Mouse (Mus musculus) hindbrain, embryonic 12.5 days (tissue): ENCODE data around the gene Retreg1. TPM values are rescaled to one million over a fixed set of nuclear protein-coding genes. Genes with fewer than 3 reads are reported as not detected.

ENCODE experiments used
- ATAC-seq: fragments of 200-750 bp; cut with Nextera tagmentation; 2 replicates; pipeline ENCODE4 v1.8.0; 2017; ENCODE audit warnings: moderate TSS enrichment; ENCODE audit not compliant: low FRiP score
- H3K27ac ChIP-seq: fragments of 300-500 bp; sonication (generic); 2 replicates; pipeline ENCODE4 v1.5.1; 2016; ENCODE audit warnings: mild to moderate bottlenecking
- H3K27me3 ChIP-seq: fragments of 300-500 bp; sonication (generic); 2 replicates; pipeline ENCODE4 v1.6.1; 2016; ENCODE audit warnings: mild to moderate bottlenecking
- H3K36me3 ChIP-seq: fragments of 300-500 bp; sonication (generic); 2 replicates; pipeline ENCODE4 v1.6.1; 2016; ENCODE audit warnings: mild to moderate bottlenecking
- H3K4me1 ChIP-seq: fragments of 300-500 bp; sonication (generic); 2 replicates; pipeline ENCODE4 v1.6.1; 2016
- H3K4me2 ChIP-seq: fragments of 300-500 bp; sonication (generic); replicated peaks from 2 replicates; pipeline ENCODE4 v1.6.1; 2016; ENCODE audit warnings: mild to moderate bottlenecking
- H3K4me3 ChIP-seq: fragments of 300-500 bp; sonication (generic); 2 replicates; pipeline ENCODE4 v1.5.1; 2016; ENCODE audit warnings: mild to moderate bottlenecking
- H3K9ac ChIP-seq: fragments of 300-500 bp; sonication (generic); 2 replicates; pipeline ENCODE4 v1.6.1; 2016; ENCODE audit warnings: mild to moderate bottlenecking, moderate library complexity
- H3K9me3 ChIP-seq: fragments of 300-500 bp; sonication (generic); replicated peaks from 2 replicates; pipeline ENCODE4 v1.6.1; 2016; ENCODE audit warnings: mild to moderate bottlenecking
- WGBS: fragments of 180-500 bp; shearing (Covaris S2); methylation state at CpG from one replicate; pipeline ENCODE4 v1.1.7; 2016; 5-methylcytosine and 5-hydroxymethylcytosine counted together
- polyA plus RNA-seq: library from polyadenylated mRNA; unstranded; fragments of >200 nt; fragmentation: Nextera tagmentation; extraction: Ambion mirVana; gene quantifications from 2 replicates; pipeline ENCODE4 v1.2.1, GENCODE M21; 2016

Gene Retreg1
- 4.5 and 4.7 TPM in 2 replicates for polyA plus RNA-seq

DNA sequence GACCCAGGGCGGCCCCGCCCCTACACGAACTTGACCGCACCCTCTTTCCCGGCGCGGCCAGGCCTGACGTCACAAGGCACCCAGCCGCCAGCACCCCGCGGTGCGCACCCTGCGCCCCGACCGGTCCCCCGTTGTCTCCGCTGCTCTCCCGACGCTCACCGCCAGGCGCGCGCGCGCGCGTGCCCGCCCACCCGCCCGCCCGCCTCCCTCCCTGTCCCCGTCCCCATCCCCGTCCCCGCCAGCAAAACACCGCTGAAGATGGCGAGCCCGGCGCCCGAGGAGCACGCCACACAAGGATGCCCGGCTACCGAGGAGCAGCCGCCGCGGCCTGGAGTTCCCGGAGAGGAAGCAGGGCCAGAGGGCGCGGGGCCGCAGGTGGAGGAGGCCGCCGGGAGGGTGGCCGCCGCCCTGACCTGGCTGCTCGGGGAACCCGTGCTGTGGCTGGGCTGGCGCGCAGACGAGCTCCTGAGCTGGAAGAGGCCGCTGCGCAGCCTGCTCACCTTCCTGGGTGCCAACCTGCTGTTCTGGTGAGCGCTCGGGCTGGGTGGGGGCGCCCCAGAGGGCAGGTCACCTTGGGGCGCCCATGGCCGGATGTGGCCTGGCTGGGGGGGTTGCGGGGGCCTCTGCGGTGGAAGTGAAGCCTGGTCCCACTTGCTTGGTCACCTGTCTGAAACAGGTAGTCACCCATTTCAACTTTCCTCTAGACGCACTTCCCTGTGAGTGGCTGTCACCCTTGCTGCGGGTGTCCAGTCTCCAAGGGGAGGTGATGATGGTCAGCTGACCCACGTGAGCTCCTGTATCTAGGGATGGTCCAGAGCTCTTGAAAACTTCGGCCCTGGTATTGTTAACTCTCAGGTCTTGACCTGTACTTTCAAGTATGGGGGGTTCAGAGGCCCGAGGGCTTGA lies at the start of gene Retreg1:
Gene Retreg1 (plus strand): TSS at position 95 of the 906 bp plus-strand sequence.
- Histone ChIP-seq H3K36me3 (no peaks in the 10 kb centered on the region), H3K4me2 (peak within 1 kb of the TSS; percentile 98), H3K27me3 (peaks cover 24% of the 10 kb centered on the region), H3K27ac (peak within 1 kb of the TSS; percentile 23), H3K4me3 (peak within 1 kb of the TSS; percentile 78), H3K4me1 (peaks cover 10% of the 10 kb centered on the region), H3K9me3 (no peaks in the 10 kb centered on the region; the same call in 1 of the 2 replicates), H3K9ac (peak within 1 kb of the TSS; percentile 83)
- WGBS: 1% methylated on average over 48 of the region's 72 CpGs
- peak; percentile 89 for ATAC-seq

DNA sequence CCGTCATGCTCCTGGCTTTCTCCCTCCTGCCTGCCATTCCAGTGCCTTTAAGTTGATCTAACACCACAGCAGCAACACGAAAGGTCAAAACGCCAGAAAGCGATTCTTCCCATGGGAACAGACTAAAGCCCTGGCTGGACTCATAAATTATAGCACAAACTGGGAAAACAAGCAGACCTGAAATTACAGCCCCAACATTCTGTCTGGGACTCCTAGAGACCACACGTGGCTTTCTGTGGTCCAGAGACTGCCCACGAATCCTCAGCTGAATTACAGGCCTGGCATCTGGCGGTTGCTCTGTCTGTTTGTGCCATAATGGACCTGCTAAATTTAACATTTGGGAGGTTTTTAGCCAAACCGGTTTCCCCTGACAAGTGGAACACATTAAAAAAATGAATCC lies 48.9 kb upstream of the Retreg1 start:
- Histone ChIP-seq H3K9ac (no peak overlapping the region), H3K4me1 (peaks cover 4% of the 10 kb centered on the region; the same call in 1 of the 2 replicates), H3K4me3 (no peak overlapping the region), H3K4me2 (no peak overlapping the region), H3K36me3 (peaks cover 50% of the 10 kb centered on the region), H3K27ac (no peak overlapping the region), H3K9me3 (no peaks in the 10 kb centered on the region), H3K27me3 (no peaks in the 10 kb centered on the region)
- 80% methylated on average over 8 of the region's 8 CpGs for WGBS
- ATAC-seq: no peak

GRCm38 (mm10) chr15:25795496-25795895 lies 47.5 kb upstream of the Retreg1 start:
- Histone ChIP-seq H3K27me3 (no peaks in the 10 kb centered on the region), H3K9ac (no peak overlapping the region), H3K36me3 (peaks cover 53% of the 10 kb centered on the region), H3K9me3 (no peaks in the 10 kb centered on the region), H3K4me1 (no peaks in the 10 kb centered on the region; the same call in 1 of the 2 replicates), H3K27ac (no peak overlapping the region), H3K4me2 (no peak overlapping the region), H3K4me3 (no peak overlapping the region)
- WGBS: 96% methylated on average over 9 of the region's 9 CpGs
- no peak for ATAC-seq

GRCm38 (mm10) chr15:25796353-25796752 lies 46.6 kb upstream of the Retreg1 start:
- peaks cover 61% of the 10 kb centered on the region for H3K36me3 ChIP-seq

GRCm38 (mm10) chr15:25797179-25797578 lies 45.8 kb upstream of the Retreg1 start:
- no peak overlapping the region for H3K4me2 ChIP-seq
- ATAC-seq: no peak
- H3K36me3 ChIP-seq: peaks cover 64% of the 10 kb centered on the region
- H3K9ac ChIP-seq: no peak overlapping the region
- no peak overlapping the region for H3K4me3 ChIP-seq
- 90% methylated on average over 8 of the region's 8 CpGs for WGBS
- H3K4me1 ChIP-seq: no peaks in the 10 kb centered on the region; the same call in 1 of the 2 replicates
- no peaks in the 10 kb centered on the region for H3K9me3 ChIP-seq
- no peaks in the 10 kb centered on the region for H3K27me3 ChIP-seq
- no peak overlapping the region for H3K27ac ChIP-seq

More at GRCm38 (mm10) chr15:25796353-25796752, 46.6 kb upstream of the Retreg1 start:
- no peak overlapping the region for H3K9ac ChIP-seq
- no peak overlapping the region for H3K27ac ChIP-seq
- H3K27me3 ChIP-seq: no peaks in the 10 kb centered on the region
- no peaks in the 10 kb centered on the region; the same call in 1 of the 2 replicates for H3K4me1 ChIP-seq
- WGBS: 62% methylated on average over 3 of the region's 3 CpGs
- no peak overlapping the region for H3K4me3 ChIP-seq
- H3K4me2 ChIP-seq: no peak overlapping the region
- no peaks in the 10 kb centered on the region for H3K9me3 ChIP-seq
- no peak for ATAC-seq

DNA sequence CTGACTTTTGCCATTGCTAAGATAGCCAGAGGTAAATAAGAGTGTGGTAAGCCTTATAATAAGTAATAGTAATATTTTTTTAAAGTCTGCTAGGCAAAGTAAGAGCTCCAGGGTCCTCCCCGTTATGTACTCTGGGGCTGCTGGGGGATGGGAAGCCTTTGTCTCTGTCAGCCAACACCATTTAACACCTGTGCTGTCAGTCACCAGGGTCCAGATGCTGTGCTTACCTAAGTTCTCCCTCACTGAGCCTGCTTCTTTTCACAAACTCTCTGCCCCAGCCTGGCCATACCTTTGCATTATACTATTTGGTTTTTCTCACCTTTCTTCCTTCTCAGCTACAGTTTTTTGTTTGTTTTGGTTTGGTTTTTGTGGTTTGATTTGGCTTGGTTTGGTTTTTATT lies 45.1 kb upstream of the Retreg1 start:
- H3K9me3 ChIP-seq: no peaks in the 10 kb centered on the region
- H3K27me3 ChIP-seq: no peaks in the 10 kb centered on the region
- ATAC-seq: no peak
- WGBS: 94% methylated on average over 1 of the region's 1 CpGs
- no peak overlapping the region for H3K27ac ChIP-seq
- no peak overlapping the region for H3K4me3 ChIP-seq
- H3K9ac ChIP-seq: no peak overlapping the region
- peaks cover 65% of the 10 kb centered on the region for H3K36me3 ChIP-seq
- no peak overlapping the region for H3K4me2 ChIP-seq
- no peaks in the 10 kb centered on the region; the same call in 1 of the 2 replicates for H3K4me1 ChIP-seq

DNA sequence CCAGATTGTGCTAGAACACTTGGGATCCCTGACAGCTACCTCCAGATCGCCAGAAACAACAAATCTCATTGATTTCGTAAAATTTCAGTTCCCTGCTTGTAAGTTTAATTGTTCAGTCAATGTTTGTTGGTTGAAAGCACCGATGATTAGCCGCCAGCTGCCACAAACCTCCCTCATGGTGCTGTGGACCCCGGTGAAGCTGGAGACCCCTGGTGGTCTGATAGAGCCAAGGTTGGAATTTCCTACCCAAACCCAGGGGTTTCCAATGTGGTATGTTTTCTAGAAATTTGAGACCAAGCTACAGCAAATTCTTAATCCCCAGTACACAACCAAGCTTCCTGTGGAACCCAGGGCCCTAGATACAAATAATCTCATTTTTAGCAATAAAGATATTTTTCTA lies 41.3 kb upstream of the Retreg1 start:
- Histone ChIP-seq H3K9me3 (no peaks in the 10 kb centered on the region), H3K27me3 (no peaks in the 10 kb centered on the region), H3K36me3 (peaks cover 75% of the 10 kb centered on the region), H3K4me2 (no peak overlapping the region), H3K4me3 (no peak overlapping the region), H3K9ac (no peak overlapping the region), H3K4me1 (no peaks in the 10 kb centered on the region), H3K27ac (no peak overlapping the region)
- no peak for ATAC-seq
- WGBS: 83% methylated on average over 5 of the region's 5 CpGs

DNA sequence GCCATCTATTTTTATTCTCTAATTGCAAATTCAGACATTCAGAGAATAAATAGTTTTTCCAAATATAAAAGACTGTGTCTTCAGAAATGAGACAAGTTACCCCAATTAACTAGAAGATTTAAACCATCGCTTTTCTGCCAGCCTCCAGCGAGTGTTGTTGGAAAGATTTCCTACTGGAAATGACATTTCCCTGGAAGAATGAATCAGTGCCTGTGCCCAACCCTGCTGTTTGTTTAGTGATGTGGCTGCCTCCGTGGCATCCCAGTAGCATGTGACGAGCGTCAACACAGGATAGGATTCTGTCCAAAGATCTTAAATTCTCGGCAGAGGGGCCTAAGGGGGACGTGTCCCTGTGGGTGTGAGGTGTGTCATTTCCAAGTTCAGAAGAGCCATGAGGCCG lies 40.8 kb upstream of the Retreg1 start:
- Histone ChIP-seq H3K9me3 (no peaks in the 10 kb centered on the region), H3K27me3 (no peaks in the 10 kb centered on the region), H3K4me3 (no peak overlapping the region), H3K4me1 (no peaks in the 10 kb centered on the region), H3K4me2 (no peak overlapping the region), H3K36me3 (peaks cover 78% of the 10 kb centered on the region), H3K27ac (no peak overlapping the region), H3K9ac (no peak overlapping the region)
- WGBS: 90% methylated on average over 8 of the region's 8 CpGs
- no peak for ATAC-seq

DNA sequence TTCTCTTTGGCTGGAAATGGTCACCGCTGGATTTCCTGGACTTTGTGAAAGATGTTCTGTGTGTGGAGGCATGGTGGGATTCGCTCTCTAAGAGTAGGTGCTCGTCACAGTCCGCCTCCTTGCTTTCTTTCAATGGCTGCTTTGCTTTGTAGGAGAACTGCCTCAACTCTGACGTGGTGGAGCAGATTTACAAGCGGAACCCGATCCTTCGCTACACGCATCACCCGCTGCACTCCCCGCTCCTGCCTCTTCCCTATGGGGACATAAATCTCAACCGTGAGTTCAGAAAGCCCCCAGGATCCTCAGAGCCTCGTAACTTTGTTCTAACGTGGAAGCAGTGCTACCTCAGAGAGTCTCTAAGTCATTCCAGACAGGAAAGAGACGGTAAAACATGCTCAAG lies 39.9 kb upstream of the Retreg1 start:
- H3K9me3 ChIP-seq: no peaks in the 10 kb centered on the region
- H3K4me1 ChIP-seq: no peaks in the 10 kb centered on the region
- H3K36me3 ChIP-seq: peaks cover 84% of the 10 kb centered on the region
- H3K4me3 ChIP-seq: no peak overlapping the region
- no peak overlapping the region for H3K9ac ChIP-seq
- H3K27me3 ChIP-seq: no peaks in the 10 kb centered on the region
- no peak overlapping the region for H3K4me2 ChIP-seq
- no peak for ATAC-seq
- 87% methylated on average over 15 of the region's 15 CpGs for WGBS
- H3K27ac ChIP-seq: no peak overlapping the region

DNA sequence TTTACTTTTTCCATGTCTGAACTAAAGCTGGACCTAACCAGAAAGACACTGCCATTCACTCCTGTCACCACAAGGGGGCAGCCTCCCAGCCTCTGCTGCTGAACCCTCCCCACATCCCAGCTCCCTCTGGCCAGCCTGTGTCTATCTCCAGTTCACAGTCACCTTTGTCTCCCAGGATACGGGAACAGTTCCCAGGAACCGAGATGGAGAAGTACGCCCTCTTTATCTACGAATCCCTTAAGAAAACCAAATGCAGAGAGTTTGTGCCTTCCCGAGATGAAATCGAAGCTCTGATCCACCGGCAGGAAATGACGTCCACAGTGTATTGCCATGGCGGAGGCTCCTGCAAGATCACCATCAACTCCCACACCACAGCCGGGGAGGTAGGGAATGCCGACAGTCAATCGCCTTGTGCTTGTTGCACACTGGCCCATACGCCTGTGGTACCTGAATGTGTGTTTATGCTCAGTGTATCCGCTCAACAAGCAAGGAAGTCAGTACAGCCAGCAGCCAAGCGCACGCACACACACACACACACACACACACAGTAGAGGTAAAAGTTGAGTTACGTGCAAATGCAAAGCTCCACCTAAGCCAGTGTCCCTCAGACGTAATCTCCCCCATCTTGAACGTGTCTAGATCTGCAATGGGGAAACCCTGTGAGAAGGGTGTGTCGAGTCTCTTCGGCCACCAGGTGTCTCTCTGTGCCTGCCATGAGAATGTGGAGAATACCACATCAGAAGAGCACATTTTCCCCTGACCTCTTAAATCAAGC lies 37.5 kb upstream of the Retreg1 start:
- no peaks in the 10 kb centered on the region for H3K9me3 ChIP-seq
- H3K4me2 ChIP-seq: no peak overlapping the region
- WGBS: 87% methylated on average over 21 of the region's 21 CpGs
- H3K27me3 ChIP-seq: no peaks in the 10 kb centered on the region
- H3K27ac ChIP-seq: no peak overlapping the region
- no peak overlapping the region for H3K9ac ChIP-seq
- H3K4me1 ChIP-seq: no peaks in the 10 kb centered on the region
- ATAC-seq: peak; percentile 48
- peaks cover 89% of the 10 kb centered on the region for H3K36me3 ChIP-seq
- no peak overlapping the region for H3K4me3 ChIP-seq

DNA sequence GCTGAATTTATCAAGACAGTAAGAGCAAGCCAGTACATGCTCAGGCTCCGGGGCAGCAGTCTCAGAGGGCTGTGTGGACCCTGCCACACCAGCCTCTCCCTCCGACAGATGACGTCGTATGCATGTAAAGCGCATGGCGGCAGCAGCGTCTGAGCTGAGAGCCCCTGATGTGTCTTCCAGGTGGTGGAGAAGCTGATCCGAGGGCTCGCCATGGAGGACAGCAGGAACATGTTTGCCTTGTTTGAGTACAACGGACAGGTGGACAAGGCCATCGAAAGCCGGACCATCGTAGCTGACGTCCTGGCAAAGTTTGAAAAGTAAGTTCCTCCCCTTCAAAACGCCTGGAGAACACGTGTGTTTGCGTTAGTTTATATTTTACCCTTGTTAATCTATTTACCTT lies 36.6 kb upstream of the Retreg1 start:
- 90% methylated on average over 17 of the region's 17 CpGs for WGBS
- no peaks in the 10 kb centered on the region for H3K9me3 ChIP-seq
- H3K27ac ChIP-seq: no peak overlapping the region
- no peaks in the 10 kb centered on the region for H3K4me1 ChIP-seq
- H3K9ac ChIP-seq: no peak overlapping the region
- no peaks in the 10 kb centered on the region for H3K27me3 ChIP-seq
- H3K4me2 ChIP-seq: no peak overlapping the region
- ATAC-seq: no peak
- H3K36me3 ChIP-seq: peaks cover 89% of the 10 kb centered on the region
- no peak overlapping the region for H3K4me3 ChIP-seq

- Histone ChIP-seq H3K9ac (no peak overlapping the region), H3K4me3 (no peak overlapping the region), H3K4me2 (no peak overlapping the region), H3K27ac (no peak overlapping the region), H3K27me3 (no peaks in the 10 kb centered on the region), H3K9me3 (no peaks in the 10 kb centered on the region), H3K36me3 (peaks cover 91% of the 10 kb centered on the region), H3K4me1 (no peaks in the 10 kb centered on the region)
- 94% methylated on average over 9 of the region's 9 CpGs for WGBS
- ATAC-seq: no peak
Observed at GRCm38 (mm10) chr15:25806878-25807277, 36.1 kb upstream of the Retreg1 start.
